Mouse (Mus musculus) hindbrain, embryonic 13.5 days (tissue): ENCODE data around the gene Lyzl6. TPM values are rescaled to one million over a fixed set of nuclear protein-coding genes. Genes with fewer than 3 reads are reported as not detected.

Source experiments
- ATAC-seq: fragments of 200-750 bp; cut with Nextera tagmentation; 2 replicates; pipeline ENCODE4 v1.8.0; 2017; ENCODE audit warnings: moderate TSS enrichment; ENCODE audit not compliant: low FRiP score
- H3K27ac ChIP-seq: fragments of 300-500 bp; sonication (generic); 2 replicates; pipeline ENCODE4 v1.5.1; 2015; ENCODE audit warnings: inconsistent platforms, mild to moderate bottlenecking, moderate library complexity
- H3K27me3 ChIP-seq: fragments of 300-500 bp; sonication (generic); 2 replicates; pipeline ENCODE4 v1.6.1; 2015; ENCODE audit warnings: mild to moderate bottlenecking, inconsistent platforms
- H3K36me3 ChIP-seq: fragments of 300-500 bp; sonication (generic); 2 replicates; pipeline ENCODE4 v1.6.1; 2015; ENCODE audit warnings: mild to moderate bottlenecking, inconsistent platforms
- H3K4me1 ChIP-seq: fragments of 300-500 bp; sonication (generic); replicated peaks from 2 replicates; pipeline ENCODE4 v1.6.1; 2015; ENCODE audit warnings: inconsistent platforms
- H3K4me2 ChIP-seq: fragments of 300-500 bp; sonication (generic); 2 replicates; pipeline ENCODE4 v1.6.1; 2015; ENCODE audit warnings: inconsistent platforms, mild to moderate bottlenecking, moderate library complexity
- H3K4me3 ChIP-seq: fragments of 300-500 bp; sonication (generic); 2 replicates; pipeline ENCODE4 v1.5.1; 2015; ENCODE audit warnings: mild to moderate bottlenecking, inconsistent platforms
- H3K9ac ChIP-seq: fragments of 300-500 bp; sonication (generic); 2 replicates; pipeline ENCODE4 v1.6.1; 2015; ENCODE audit warnings: mild to moderate bottlenecking, inconsistent platforms
- H3K9me3 ChIP-seq: fragments of 300-500 bp; sonication (generic); 2 replicates; pipeline ENCODE4 v1.6.1; 2016; ENCODE audit warnings: inconsistent platforms
- WGBS: fragments of 180-500 bp; shearing (Covaris S2); methylation state at CpG from one replicate; pipeline ENCODE4 v1.1.7; 2015; 5-methylcytosine and 5-hydroxymethylcytosine counted together
- polyA plus RNA-seq: library from polyadenylated mRNA; unstranded; fragments of >200 nt; fragmentation: Nextera tagmentation; extraction: Ambion mirVana; gene quantifications from 2 replicates; pipeline ENCODE4 v1.2.1, GENCODE M21; 2015

The Lyzl6 gene
- polyA plus RNA-seq, 1 experiment from 2014 or later = not detected

DNA sequence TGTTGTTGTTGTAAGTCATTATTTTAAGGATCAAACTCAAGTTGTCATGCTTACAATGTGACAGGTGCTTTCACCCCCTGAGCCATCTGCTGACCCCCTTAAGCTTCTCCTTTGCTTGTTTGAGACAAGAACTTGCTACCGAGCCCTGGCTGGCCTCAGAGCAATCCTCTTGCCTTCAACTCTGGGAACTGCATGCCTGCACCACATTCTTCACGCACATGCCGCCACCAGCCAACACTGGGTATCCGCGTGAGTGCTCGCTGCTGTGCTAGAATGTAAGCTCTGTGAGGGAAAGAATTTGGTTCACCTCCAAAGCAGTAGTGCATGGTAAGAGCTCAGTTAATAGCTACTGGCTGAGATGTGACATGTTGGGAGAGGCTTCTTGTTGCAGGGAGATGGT lies 2.4 kb downstream of the Lyzl6 start:
- no peaks in the 10 kb centered on the region for H3K9me3 ChIP-seq
- H3K4me3 ChIP-seq = no peak overlapping the region
- ATAC-seq = no peak
- 85% methylated on average over 6 of the region's 6 CpGs for WGBS
- peaks cover 30% of the 10 kb centered on the region for H3K27me3 ChIP-seq
- H3K4me2 ChIP-seq = no peak overlapping the region
- no peak overlapping the region for H3K9ac ChIP-seq
- no peak overlapping the region for H3K27ac ChIP-seq
- H3K4me1 ChIP-seq = 0 out of 2 replicates have a peak, but pooled peaks cover 5% of the 10 kb centered on the region
- H3K36me3 ChIP-seq = no peaks in the 10 kb centered on the region

DNA sequence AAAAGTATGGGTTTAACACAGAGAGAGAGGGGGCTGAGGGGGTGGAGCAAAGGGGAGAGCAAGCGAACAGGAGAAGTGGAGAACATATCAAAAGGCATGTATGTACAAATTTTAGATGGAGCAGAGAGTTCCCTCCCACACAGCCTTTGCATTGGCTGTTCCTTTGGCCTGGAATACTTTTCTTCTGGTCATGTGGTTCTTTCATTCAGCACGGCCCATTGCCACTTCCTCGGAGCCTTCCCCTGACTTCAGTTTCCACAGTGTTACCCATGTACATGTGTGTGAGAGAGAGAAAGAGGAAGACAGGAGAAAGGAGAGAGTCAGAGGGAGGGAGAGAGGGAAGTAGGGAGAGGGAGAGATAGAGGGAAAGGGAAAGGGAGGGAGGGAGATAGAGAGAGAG lies 3.2 kb downstream of the Lyzl6 start:
- Histone ChIP-seq H3K4me1 (0 out of 2 replicates have a peak, but pooled peaks cover 5% of the 10 kb centered on the region), H3K27ac (no peak overlapping the region), H3K9ac (no peak overlapping the region), H3K9me3 (no peaks in the 10 kb centered on the region), H3K36me3 (no peaks in the 10 kb centered on the region), H3K27me3 (peaks cover 24% of the 10 kb centered on the region), H3K4me2 (no peak overlapping the region), H3K4me3 (no peak overlapping the region)
- WGBS = 75% methylated on average over 3 of the region's 3 CpGs
- no peak for ATAC-seq

DNA sequence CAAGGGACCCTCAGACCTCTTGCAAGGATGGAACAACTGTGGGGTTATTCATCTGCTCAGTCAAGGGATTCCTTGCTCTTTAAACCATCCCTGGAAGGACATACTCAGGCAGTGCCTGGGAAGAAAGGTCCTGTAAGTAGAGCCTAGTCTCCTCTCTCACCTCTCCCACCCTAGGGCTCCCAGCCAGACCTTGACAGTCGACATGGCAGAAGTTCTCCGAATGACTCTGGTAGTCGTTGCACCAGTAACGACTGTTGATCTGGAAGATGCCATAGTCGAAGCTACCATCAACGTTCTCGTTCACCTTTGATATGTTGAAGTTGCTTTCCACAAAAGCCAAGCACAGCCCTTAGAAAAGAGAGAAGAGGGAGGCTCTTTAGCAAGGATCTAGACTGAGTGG lies 3.9 kb downstream of the Lyzl6 start:
- ATAC-seq = no peak
- no peak overlapping the region for H3K4me2 ChIP-seq
- no peak overlapping the region for H3K4me3 ChIP-seq
- H3K27ac ChIP-seq = no peak overlapping the region
- WGBS = 88% methylated on average over 7 of the region's 7 CpGs
- H3K36me3 ChIP-seq = no peaks in the 10 kb centered on the region
- H3K27me3 ChIP-seq = peaks cover 18% of the 10 kb centered on the region
- no peaks in the 10 kb centered on the region for H3K9me3 ChIP-seq
- H3K4me1 ChIP-seq = 0 out of 2 replicates have a peak, but pooled peaks cover 4% of the 10 kb centered on the region
- H3K9ac ChIP-seq = no peak overlapping the region

DNA sequence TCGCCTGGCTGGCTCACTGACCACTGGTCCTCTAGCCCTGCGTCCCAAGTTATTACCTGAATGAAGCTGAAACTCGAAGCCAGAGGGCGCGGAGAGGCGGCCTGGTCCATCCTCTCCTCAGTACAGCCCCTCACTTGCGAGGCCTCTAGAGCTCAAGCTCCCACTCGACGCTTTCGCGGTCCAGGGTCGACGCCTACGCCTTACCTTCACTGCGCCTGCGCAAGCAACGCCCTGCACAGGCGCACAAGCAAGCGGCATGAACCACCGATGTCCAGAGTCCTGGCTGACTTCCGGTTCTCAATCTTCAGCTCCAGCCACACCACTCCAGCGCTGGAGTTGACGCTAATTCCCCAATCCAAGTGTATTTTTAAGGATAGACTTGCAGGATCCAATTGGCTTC lies 11.2 kb downstream of the Lyzl6 start:
- no peak for ATAC-seq
- Histone ChIP-seq H3K27me3 (no peaks in the 10 kb centered on the region), H3K4me2 (no peak overlapping the region), H3K27ac (no peak overlapping the region), H3K4me1 (no peaks in the 10 kb centered on the region), H3K9me3 (no peaks in the 10 kb centered on the region), H3K36me3 (no peaks in the 10 kb centered on the region), H3K4me3 (no peak overlapping the region), H3K9ac (no peak overlapping the region)
- 85% methylated on average over 23 of the region's 23 CpGs for WGBS

DNA sequence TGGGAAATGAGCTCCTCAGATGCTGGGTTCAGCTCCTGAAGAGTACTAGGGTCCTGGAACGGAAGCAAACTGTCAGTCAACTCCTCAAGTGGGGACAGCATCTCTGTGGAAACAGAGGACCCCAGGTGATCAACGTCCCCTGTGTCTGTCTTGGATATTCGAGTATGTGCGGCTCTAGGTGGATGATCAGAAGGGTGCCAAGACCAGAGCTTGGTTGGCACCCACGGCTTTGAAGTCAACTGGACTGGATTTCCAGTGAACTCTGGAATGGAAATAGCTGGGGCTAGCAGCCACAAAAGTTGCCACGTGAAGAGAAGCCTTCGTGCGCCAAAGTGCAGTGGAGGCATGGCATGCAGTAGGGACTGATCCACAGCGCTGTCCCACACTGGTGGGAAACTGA lies 17.6 kb downstream of the Lyzl6 start, which contains the start of gene Gm884:
Gene Gm884, minus strand, starts transcription at position 101 of the 400 bp plus-strand sequence.
- Histone ChIP-seq H3K36me3 (no peaks in the 10 kb centered on the region), H3K9me3 (no peaks in the 10 kb centered on the region), H3K4me1 (no peaks in the 10 kb centered on the region), H3K27ac (no peak within 1 kb of the TSS), H3K4me2 (no peak within 1 kb of the TSS), H3K27me3 (0 out of 2 replicates have a peak, but pooled peaks cover 3% of the 10 kb centered on the region), H3K9ac (no peak within 1 kb of the TSS), H3K4me3 (no peak within 1 kb of the TSS)
- ATAC-seq = no peak
- 80% methylated on average over 9 of the region's 9 CpGs for WGBS

DNA sequence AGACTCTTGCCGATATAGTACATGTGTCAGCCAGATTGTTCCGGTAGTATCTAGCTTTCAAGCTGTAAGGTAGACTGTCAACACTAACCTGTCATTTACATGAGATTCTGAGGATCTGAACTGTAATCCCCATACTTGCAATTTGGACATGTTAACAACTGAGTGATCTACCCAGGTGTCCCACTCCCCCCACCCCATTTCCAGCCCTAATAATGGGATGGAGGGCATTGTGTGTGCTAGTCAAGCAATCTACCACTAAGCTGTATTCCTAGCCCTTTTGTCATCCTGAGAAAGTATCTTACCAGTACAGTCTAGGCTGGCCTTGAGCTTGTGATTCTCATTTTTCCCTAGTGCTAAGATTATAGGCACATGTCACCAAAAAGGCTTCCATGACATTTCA lies 27.9 kb downstream of the Lyzl6 start:
- H3K4me2 ChIP-seq = no peak overlapping the region
- ATAC-seq = no peak
- 100% methylated on average over 2 of the region's 2 CpGs for WGBS
- H3K36me3 ChIP-seq = no peaks in the 10 kb centered on the region
- H3K27ac ChIP-seq = no peak overlapping the region
- H3K9ac ChIP-seq = no peak overlapping the region
- no peaks in the 10 kb centered on the region for H3K9me3 ChIP-seq
- no peak overlapping the region for H3K4me3 ChIP-seq
- no peaks in the 10 kb centered on the region for H3K27me3 ChIP-seq
- no peaks in the 10 kb centered on the region for H3K4me1 ChIP-seq

DNA sequence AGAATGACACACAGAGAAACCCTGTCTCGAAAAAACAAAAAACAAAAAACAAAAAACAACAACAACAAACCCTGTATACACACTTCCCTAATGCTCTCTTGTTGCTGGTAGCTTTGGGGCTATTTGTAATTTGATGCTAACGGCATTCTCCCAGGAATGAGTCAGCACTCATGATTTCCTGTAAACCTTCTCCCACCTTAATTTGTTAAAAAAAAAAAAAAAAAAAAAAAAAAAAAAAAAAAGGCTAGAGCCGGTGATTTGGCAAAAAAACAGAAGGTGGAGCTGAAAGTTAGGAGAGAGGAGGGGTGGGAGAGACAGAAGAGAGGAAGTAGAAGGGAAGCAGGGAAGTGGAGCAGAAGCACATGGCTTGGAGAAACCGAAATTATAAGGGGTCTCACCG lies 32.1 kb downstream of the Lyzl6 start:
- no peaks in the 10 kb centered on the region for H3K4me1 ChIP-seq
- no peak for ATAC-seq
- no peak overlapping the region for H3K4me3 ChIP-seq
- H3K36me3 ChIP-seq = no peaks in the 10 kb centered on the region
- no peak overlapping the region for H3K9ac ChIP-seq
- H3K27me3 ChIP-seq = no peaks in the 10 kb centered on the region
- no peak overlapping the region for H3K27ac ChIP-seq
- no peaks in the 10 kb centered on the region for H3K9me3 ChIP-seq
- 82% methylated on average over 5 of the region's 5 CpGs for WGBS
- no peak overlapping the region for H3K4me2 ChIP-seq

Other genes with a start within 250 kb of the Lyzl6 start
- gene Plekhm1, start 226.2 kb downstream of the Lyzl6 start, polyA plus RNA-seq = 9.1 TPM in 2 replicates
- gene Lrrc37a, start 134.3 kb downstream of the Lyzl6 start, polyA plus RNA-seq = not detected in 2 replicates
- not detected in 2 replicates for gene Gm884, start 17.8 kb downstream of the Lyzl6 start, polyA plus RNA-seq
- 0.26 TPM in 1 of 2 replicates, not detected in the other for gene Rprml, start 10.7 kb upstream of the Lyzl6 start, polyA plus RNA-seq
- 90.7 and 91.6 TPM in 2 replicates for gene Gosr2, start 59.0 kb upstream of the Lyzl6 start, polyA plus RNA-seq
- gene Wnt9b, start 110.9 kb upstream of the Lyzl6 start, polyA plus RNA-seq = 0.13 and 0.21 TPM in 2 replicates
- gene Wnt3, start 135.3 kb upstream of the Lyzl6 start, polyA plus RNA-seq = 7.9 and 9.8 TPM in 2 replicates